Mouse (Mus musculus) CH12.LX (cell line): ENCODE results near the gene Ovch2.

Source experiments
- CHD2 ChIP-seq: IDR thresholded peaks from 2 replicates; pipeline ENCODE4 v1.6.1; 2011; ENCODE audit warnings: low read length, improper control_type of control experiment
- CTCF ChIP-seq, 2 experiments: IDR thresholded peaks in 1 of 2; conservative IDR thresholded peaks in 1 of 2; 2 replicates each; pipeline ENCODE4 v1.5.1; 2011 to 2012; ENCODE audit warnings: low read depth in 2 of 2, low read length in 2 of 2, improper control_type of control experiment in 1 of 2, inconsistent platforms in 1 of 2, mild to moderate bottlenecking in 1 of 2, moderate library complexity in 1 of 2
- ELF1 ChIP-seq: IDR thresholded peaks from 2 replicates; pipeline ENCODE4 v1.6.1; 2014; ENCODE audit warnings: low read depth, mild to moderate bottlenecking, inconsistent platforms, low read length, improper control_type of control experiment
- EP300 ChIP-seq: IDR thresholded peaks from 2 replicates; pipeline ENCODE4 v1.6.1; 2011; ENCODE audit warnings: low read length, improper control_type of control experiment
- ETS1 ChIP-seq: conservative IDR thresholded peaks from 2 replicates; pipeline ENCODE4 v1.6.1; 2012; ENCODE audit warnings: low read depth, mild to moderate bottlenecking, inconsistent platforms, low read length, improper control_type of control experiment, moderate library complexity
- MAFK ChIP-seq: IDR thresholded peaks from 2 replicates; pipeline ENCODE4 v1.6.1; 2011; ENCODE audit warnings: low read length, improper control_type of control experiment; ENCODE audit not compliant: insufficient replicate concordance
- MEF2A ChIP-seq: IDR thresholded peaks from 2 replicates; pipeline ENCODE4 v1.6.1; 2014; ENCODE audit warnings: low read depth, mild to moderate bottlenecking, inconsistent platforms, low read length, improper control_type of control experiment, borderline replicate concordance
- POLR2A ChIP-seq: IDR thresholded peaks from 2 replicates; pipeline ENCODE4 v1.6.1; 2011; ENCODE audit warnings: low read depth, mild to moderate bottlenecking, improper control_type of control experiment, low read length
- USF2 ChIP-seq: conservative IDR thresholded peaks from 2 replicates; pipeline ENCODE4 v1.6.1; 2011; ENCODE audit warnings: low read depth, low read length, improper control_type of control experiment

DNA sequence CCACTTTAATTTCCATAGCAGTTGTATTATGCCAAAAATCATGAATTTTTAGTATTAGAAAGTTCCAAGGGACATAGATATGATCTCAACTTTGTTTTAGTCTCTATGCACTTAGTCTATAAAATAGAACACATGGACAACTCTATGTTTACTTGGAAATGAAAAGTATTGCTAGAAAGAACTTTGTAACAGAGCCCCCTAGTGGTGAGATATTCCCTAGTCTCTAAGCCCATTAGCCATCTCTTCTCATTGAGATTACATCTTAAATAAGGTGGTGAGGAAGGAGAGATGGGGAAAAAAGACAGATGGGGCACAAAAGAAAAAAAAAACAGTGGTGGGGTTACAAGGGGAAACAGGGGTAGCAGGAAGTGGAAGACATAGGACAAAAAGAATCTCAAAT lies 18.4 kb upstream of the Ovch2 start:
- TF ChIP-seq MAFK (no peak), ELF1 (no peak), ETS1 (no peak), MEF2A (no peak), CTCF (conservative IDR thresholded peaks at IDR 0.05 in 1 of 2, IDR thresholded peaks at IDR 0.05 in 1 of 2; ENCODE audit: low read depth in 2 of 2, low read length in 2 of 2) (peak; percentile 21 to 66; a peak in 3 of 4 replicates), EP300 (no peak), POLR2A (no peak), CHD2 (no peak), USF2 (no peak)
